Mouse (Mus musculus) frontal cortex, postnatal 14 days (tissue): Measurements from ENCODE around the gene Pcsk6.

Experiments used
- DNase-seq, 2 experiments: peaks; one replicate each; pipeline ENCODE4 v3.0.0; 2022; ENCODE audit warnings: low spot score in 2 of 2

The Pcsk6 gene

GRCm38 (mm10) chr7:65940988-65941387 lies 79.5 kb downstream of the Pcsk6 start:
- no peak for DNase-seq

DNA sequence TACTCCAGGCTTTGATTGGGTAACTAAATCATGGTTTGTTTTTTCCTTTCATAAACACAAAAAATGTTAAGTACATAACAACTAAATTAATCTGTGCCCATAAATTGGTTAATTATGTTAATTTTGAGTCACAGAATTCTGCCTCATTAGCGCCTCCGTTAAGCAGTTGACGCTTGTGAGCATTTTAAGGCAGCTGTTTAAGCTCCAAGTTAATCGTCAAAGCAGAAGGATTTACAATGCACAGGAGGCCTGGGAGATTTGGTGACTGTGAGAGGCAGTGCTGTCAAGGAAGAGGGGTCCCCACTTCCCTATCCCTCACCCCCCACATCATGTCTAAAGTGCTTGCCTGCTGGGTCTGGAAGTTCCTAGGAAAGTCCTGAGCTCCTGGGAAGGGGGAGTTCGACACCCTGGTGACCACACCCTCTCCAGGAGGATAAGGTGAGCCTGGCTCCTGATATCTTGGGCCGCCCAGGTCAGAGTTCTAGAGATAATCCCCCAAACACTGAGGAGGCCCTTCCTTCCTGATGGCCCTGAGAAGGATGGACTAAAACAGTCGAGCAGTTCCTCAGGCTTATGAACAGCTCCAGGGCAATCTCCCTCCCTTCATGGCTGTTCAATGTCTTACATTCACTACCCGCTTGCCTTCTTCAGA lies 83.9 kb downstream of the Pcsk6 start:
- no peak for DNase-seq

- no peak for DNase-seq
These were observed 84.9 kb downstream of the Pcsk6 start for GRCm38 (mm10) chr7:65946397-65946796.

GRCm38 (mm10) chr7:65948891-65949290 lies 87.4 kb downstream of the Pcsk6 start:
- DNase-seq = peak in 1 of 2 experiments; percentile 18

DNA sequence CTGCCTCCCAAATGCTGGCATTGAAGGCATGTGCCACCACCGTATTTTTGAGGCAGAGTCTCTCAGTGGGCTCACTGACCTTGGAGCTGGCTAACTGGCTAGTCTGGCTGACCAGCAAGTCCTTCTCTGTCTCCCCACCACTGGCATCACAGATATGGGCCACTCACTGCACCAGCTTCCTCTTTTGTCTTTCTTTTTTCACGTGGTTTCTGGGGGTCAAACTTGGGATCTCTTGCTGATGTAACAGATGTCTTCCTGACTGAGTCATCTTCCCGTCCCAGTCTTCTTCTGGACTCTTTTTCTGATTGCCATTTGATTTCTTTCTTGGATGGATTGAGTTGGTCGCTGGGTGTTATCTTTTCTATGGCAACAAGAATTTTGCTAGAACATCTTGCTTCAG lies 93.0 kb downstream of the Pcsk6 start:
- DNase-seq = no peak

DNA sequence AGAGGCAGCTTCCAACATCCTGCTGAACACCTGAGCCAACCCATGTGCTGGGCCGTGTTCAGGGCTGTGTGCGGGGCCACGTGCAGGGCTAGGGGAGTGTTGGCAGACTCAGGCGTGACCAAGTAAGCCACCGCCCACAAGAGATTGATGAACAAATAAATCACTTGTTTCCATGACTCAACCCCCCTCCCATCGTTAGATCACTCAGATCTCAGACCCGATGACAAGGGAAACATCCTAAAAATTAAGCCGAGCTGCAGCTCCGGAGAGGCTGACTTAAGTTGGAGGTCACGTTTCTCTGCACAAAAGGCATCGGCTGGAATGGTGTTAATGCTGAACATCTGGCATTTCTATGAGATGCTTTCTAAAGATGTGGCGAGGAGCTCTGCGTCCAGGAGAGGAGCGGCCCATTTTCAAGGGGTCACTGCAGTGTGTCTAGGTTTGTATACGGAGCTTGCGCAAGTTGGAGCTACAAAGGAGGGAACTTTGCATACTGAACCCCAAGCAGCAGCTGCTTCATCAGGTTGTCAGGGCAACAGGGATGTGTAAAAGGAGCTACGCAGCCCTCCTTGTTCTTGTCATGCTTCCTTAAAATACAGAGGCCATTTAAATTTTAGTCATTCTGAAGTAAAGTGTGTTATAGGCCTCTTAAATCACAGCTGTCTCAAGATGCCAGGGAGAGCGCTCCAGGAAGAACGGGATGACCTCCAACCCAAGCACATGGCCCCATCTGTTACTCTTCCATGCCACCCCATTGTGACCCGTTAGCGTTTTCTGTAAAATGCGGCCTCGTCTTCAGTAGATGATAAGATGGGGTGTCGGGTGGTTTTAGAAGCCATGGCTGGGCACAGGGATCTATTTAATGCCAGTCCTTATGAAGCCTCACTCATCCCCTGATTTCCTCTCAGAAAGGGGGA lies 94.0 kb downstream of the Pcsk6 start:
- DNase-seq = peak; percentile 30 to 51

- no peak for DNase-seq
These were observed 95.7 kb downstream of the Pcsk6 start for GRCm38 (mm10) chr7:65957245-65957644.

DNA sequence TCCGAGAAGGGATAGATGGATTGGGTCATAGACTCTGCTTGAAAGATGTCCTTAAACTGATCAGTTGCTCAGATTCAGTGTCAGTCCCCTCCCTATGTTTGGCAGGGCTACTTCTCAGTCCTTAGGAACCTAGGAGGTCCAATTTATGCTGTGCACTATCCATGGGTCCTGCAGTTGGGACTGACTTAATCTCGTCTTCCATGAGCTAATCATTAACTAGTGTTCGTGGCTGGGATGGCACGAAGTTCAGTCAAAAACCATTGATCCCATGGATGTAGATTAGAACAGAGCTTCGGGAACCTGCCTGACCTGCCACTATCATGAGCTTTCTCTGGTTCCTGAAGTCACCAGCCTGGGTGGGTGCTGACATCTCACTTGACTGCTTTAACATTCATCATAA lies 96.6 kb downstream of the Pcsk6 start:
- no peak for DNase-seq

DNA sequence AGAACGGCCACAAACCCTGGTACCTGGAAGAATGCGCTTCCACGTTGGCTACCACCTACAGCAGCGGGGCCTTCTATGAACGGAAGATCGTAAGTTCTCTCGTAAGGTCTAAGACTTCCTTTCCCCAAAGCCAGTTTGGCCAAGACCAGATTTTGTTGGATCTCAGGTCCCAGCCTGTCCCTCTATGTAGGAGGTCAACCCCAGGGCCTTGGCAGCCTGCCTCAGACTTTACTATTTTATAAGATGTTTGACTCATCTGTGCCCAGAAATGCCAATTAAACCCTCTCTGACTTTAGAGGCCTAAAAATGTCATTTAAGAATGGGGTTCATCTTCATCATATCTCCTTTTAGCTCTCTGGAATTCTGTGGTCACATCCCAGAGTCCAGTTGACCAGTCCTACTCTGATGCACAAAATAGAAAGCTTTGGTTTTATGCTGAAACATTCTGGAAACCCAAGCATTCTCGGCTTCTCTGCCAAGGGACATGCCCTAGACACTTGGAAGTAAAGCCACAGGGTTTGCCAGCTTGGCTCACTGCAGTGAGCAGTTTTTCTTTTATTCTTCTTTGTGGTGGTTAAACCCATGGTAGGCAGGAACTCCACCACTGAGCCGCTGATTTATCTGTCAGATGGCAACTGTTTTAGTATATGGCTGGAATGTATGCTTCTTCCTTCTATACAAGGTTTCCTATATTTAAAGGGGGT lies 97.8 kb downstream of the Pcsk6 start:
- no peak for DNase-seq

- no peak for DNase-seq
These were observed 101.1 kb downstream of the Pcsk6 start for GRCm38 (mm10) chr7:65962611-65963010.

DNA sequence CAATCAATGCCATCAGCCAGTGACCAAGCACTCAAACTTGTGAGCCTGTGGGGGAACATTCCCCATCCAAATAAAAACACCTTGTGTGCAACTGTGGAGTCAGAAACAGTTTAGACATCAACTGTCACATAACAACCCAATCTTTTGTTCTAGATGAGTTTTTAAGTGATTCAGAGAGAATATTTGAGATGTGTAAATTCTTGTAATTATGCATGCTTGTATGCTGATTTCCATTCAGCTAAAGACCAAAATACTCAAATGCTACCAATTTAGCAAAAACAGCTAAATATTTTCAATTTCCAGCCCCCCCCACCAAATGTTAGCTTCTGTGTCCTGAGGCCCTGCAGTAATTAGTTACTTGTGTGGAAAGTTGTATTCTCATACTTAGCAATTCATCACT lies 102.9 kb downstream of the Pcsk6 start:
- no peak for DNase-seq

GRCm38 (mm10) chr7:65971301-65971700 lies 109.8 kb downstream of the Pcsk6 start:
- no peak for DNase-seq

DNA sequence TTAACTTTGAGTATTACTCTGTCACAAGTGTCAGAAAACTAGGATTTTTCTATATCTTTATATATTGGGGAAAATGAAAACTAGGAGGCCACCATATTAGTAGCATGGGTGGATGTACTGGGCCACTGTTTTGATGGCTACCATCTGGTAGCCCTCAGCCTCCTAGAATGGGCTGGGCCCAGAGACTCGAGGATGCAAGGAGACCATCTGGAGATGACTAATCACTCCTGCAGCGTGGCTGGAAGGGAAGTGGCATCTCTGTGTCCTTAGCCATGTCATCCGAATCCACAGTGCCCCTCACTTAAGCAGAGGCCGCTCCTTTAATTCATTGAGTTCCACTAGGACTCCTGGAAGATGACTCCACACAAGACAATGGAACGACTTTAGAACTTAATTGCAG lies 115.8 kb downstream of the Pcsk6 start:
- no peak for DNase-seq

GRCm38 (mm10) chr7:65977977-65978376 lies 116.4 kb downstream of the Pcsk6 start:
- DNase-seq = no peak

- no peak for DNase-seq
These were observed 117.7 kb downstream of the Pcsk6 start for GRCm38 (mm10) chr7:65978996-65979823.

GRCm38 (mm10) chr7:65980000-65980399 lies 118.5 kb downstream of the Pcsk6 start:
- no peak for DNase-seq

- DNase-seq = no peak
These were observed 120.5 kb downstream of the Pcsk6 start for GRCm38 (mm10) chr7:65982057-65982456.

GRCm38 (mm10) chr7:65988249-65988648 lies 126.7 kb downstream of the Pcsk6 start:
- DNase-seq = no peak

DNA sequence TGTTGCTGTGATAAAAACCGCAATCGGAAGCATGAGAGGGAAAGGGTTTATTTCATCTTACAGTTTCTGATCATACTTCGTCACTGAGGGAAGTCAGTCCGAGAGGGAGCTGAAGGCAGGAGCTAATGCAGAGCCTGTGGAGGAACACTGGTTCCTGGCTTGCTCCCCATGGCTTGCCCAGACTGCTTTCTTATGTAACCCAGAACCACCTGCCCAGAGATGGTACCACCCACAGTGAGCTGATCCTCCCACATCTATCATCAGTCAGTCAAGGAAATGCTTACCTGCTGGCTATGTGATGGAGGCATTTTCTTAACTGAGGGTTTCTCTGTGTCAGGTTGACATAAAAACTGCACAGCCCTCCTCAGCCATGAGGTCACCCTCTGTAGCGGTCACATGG lies 127.2 kb downstream of the Pcsk6 start:
- DNase-seq = no peak

- DNase-seq = no peak
These were observed 130.8 kb downstream of the Pcsk6 start for GRCm38 (mm10) chr7:65992329-65992728.

- DNase-seq = no peak
These were observed 131.9 kb downstream of the Pcsk6 start for GRCm38 (mm10) chr7:65993410-65993809.
